Mouse (Mus musculus) intestine, embryonic 15.5 days (tissue): Measurements from ENCODE around the gene Btrc. TPM values are rescaled to one million over a fixed set of nuclear protein-coding genes. Genes with fewer than 3 reads are reported as not detected.
"Not testable (repeated sequence)": the region's sequence is repeated elsewhere in the genome, so short reads cannot be mapped to it uniquely, and the experiment has no call there.

Experiments
- ATAC-seq: fragments of 200-750 bp; cut with Nextera tagmentation; 2 replicates; pipeline ENCODE4 v1.8.0; 2017; ENCODE audit warnings: moderate TSS enrichment, moderate library complexity
- H3K27ac ChIP-seq: fragments of 300-500 bp; sonication (generic); 2 replicates; pipeline ENCODE4 v1.5.1; 2015; ENCODE audit warnings: mild to moderate bottlenecking, inconsistent platforms
- H3K27me3 ChIP-seq: fragments of 300-500 bp; sonication (generic); replicated peaks from 2 replicates; pipeline ENCODE4 v1.6.1; 2015; ENCODE audit warnings: inconsistent platforms
- H3K36me3 ChIP-seq: fragments of 300-500 bp; sonication (generic); 2 replicates; pipeline ENCODE4 v1.6.1; 2015; ENCODE audit warnings: inconsistent platforms
- H3K4me1 ChIP-seq: fragments of 300-500 bp; sonication (generic); replicated peaks from 2 replicates; pipeline ENCODE4 v1.6.1; 2015; ENCODE audit warnings: inconsistent platforms
- H3K4me2 ChIP-seq: fragments of 300-500 bp; sonication (generic); replicated peaks from 2 replicates; pipeline ENCODE4 v1.6.1; 2015; ENCODE audit warnings: mild to moderate bottlenecking, inconsistent platforms
- H3K4me3 ChIP-seq: fragments of 300-500 bp; sonication (generic); replicated peaks from 2 replicates; pipeline ENCODE4 v1.5.1; 2015; ENCODE audit warnings: inconsistent platforms
- H3K9ac ChIP-seq: fragments of 300-500 bp; sonication (generic); 2 replicates; pipeline ENCODE4 v1.6.1; 2015; ENCODE audit warnings: inconsistent platforms
- H3K9me3 ChIP-seq: fragments of 300-500 bp; sonication (generic); 2 replicates; pipeline ENCODE4 v1.6.1; 2016; ENCODE audit warnings: inconsistent platforms
- WGBS: fragments of 180-500 bp; shearing (Covaris S2); methylation state at CpG from one replicate; pipeline ENCODE4 v1.1.7; 2015; 5-methylcytosine and 5-hydroxymethylcytosine counted together
- polyA plus RNA-seq: library from polyadenylated mRNA; unstranded; fragments of >200 nt; fragmentation: Nextera tagmentation; extraction: Ambion mirVana; gene quantifications from 2 replicates; pipeline ENCODE4 v1.2.1, GENCODE M21; 2015

Btrc gene
- 31.8 and 32.7 TPM in 2 replicates for polyA plus RNA-seq

DNA sequence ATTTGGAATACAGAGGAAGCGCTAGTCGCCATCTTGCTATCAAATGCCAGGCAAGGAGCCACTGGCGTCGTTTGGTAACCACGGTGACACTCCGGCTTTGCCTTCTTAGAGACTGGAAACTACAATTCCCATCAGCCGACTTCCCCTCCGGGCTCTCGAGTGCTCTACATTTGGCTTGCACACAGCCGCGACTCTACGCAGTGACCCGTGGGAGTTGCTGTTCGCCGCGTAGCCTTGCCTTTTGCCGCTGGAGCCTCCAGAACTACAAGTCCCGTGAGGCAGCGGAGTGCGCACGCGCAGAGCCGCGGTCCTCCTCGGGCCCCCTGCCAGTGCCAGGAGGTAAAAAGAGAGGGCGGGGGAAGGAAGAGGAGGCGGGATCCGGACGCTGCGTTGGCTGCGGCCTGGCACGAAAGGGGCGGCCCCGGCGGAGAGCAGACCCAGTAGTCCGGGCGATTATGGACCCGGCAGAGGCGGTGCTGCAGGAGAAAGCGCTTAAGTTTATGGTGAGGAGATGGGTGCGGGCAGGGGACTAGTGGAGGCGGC is at the start of gene Btrc:
Btrc (plus strand) TSS at position 351 of the 543 bp plus-strand sequence.
- peak within 1 kb of the TSS; percentile 83 for H3K27ac ChIP-seq
- peaks cover 8% of the 10 kb centered on the region; the same call in 1 of the 2 replicates for H3K4me1 ChIP-seq
- WGBS: under 1% methylated on average over 42 of the region's 42 CpGs
- peak within 1 kb of the TSS; percentile 70 for H3K4me3 ChIP-seq
- H3K9me3 ChIP-seq: no peaks in the 10 kb centered on the region
- H3K36me3 ChIP-seq: no peaks in the 10 kb centered on the region
- ATAC-seq: peak; percentile 99
- no peaks in the 10 kb centered on the region for H3K27me3 ChIP-seq
- H3K9ac ChIP-seq: peak within 1 kb of the TSS; percentile 71
- peak within 1 kb of the TSS; percentile 64 for H3K4me2 ChIP-seq

GRCm38 (mm10) chr19:45317473-45317882 is 46.1 kb upstream of the Btrc start:
- Histone ChIP-seq H3K9ac (no peak overlapping the region), H3K9me3 (no peaks in the 10 kb centered on the region), H3K36me3 (no peaks in the 10 kb centered on the region), H3K4me2 (peak overlapping the region; percentile 31; the same call in 1 of the 2 replicates), H3K27me3 (no peaks in the 10 kb centered on the region), H3K27ac (no peak overlapping the region), H3K4me1 (peaks cover 10% of the 10 kb centered on the region), H3K4me3 (no peak overlapping the region)
- ATAC-seq: peak; percentile 34; the same call in 1 of the 2 replicates
- WGBS: 13% methylated on average over 13 of the region's 13 CpGs

DNA sequence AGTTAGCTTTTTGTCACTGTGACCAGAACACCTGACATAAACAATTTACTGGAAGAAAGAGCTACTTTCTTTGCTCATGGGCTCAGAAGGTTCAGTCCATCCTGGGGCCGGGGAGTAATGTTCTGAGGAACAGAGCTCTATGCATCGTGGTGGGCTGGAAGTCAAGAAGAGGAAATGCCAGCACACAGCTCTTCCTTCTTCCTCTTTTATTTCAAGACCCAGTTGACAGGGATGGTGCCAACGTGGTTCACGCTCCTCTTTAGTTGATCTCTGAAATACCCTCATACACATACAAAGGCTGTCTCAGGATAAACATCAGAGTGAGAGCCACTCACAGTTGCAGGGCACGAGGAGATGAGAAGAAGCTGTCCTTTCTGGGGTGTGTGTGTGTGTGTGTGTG is 42.5 kb upstream of the Btrc start:
- 63% methylated on average over 5 of the region's 5 CpGs for WGBS
- ATAC-seq: no peak
- Histone ChIP-seq H3K4me1 (peaks cover 3% of the 10 kb centered on the region), H3K4me2 (no peak overlapping the region), H3K9me3 (no peaks in the 10 kb centered on the region), H3K27ac (no peak overlapping the region), H3K27me3 (no peaks in the 10 kb centered on the region), H3K9ac (no peak overlapping the region), H3K4me3 (no peak overlapping the region), H3K36me3 (no peaks in the 10 kb centered on the region)

- Histone ChIP-seq H3K4me2 (no peak overlapping the region), H3K9me3 (no peaks in the 10 kb centered on the region), H3K9ac (no peak overlapping the region), H3K27me3 (peaks cover 6% of the 10 kb centered on the region; the same call in 1 of the 2 replicates), H3K4me1 (no peaks in the 10 kb centered on the region), H3K4me3 (no peak overlapping the region), H3K27ac (no peak overlapping the region), H3K36me3 (no peaks in the 10 kb centered on the region)
- 63% methylated on average over 3 of the region's 3 CpGs for WGBS
- ATAC-seq: no peak
These were observed 34.5 kb upstream of the Btrc start for GRCm38 (mm10) chr19:45329039-45329438.

GRCm38 (mm10) chr19:45329748-45330298 is 33.7 kb upstream of the Btrc start:
- H3K4me2 ChIP-seq: peak overlapping the region; percentile 11; the same call in 1 of the 2 replicates
- 16% methylated on average over 24 of the region's 24 CpGs for WGBS

DNA sequence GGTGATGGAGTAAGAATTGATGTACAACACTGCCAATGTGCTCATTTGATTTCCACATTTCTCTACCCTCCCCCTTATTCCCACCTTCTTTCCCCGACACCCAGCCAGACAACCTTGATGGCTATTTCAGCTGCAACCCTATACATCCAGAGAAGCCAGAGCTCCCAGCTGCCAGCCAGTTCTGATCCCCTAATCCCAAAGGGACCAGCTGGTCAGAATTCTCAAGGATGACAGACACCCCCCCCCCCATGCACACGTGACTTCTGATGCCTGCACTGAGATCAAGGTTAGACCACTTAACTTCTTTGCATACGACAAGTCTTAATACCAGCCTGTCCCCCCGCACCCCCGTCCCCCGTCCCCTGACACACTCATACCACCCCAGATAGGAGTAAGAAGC is 26.8 kb upstream of the Btrc start:
- WGBS: 70% methylated on average over 6 of the region's 6 CpGs
- Histone ChIP-seq H3K27ac (no peak overlapping the region), H3K36me3 (no peaks in the 10 kb centered on the region), H3K4me2 (no peak overlapping the region), H3K4me3 (no peak overlapping the region), H3K9me3 (no peaks in the 10 kb centered on the region), H3K4me1 (no peaks in the 10 kb centered on the region; the same call in 1 of the 2 replicates), H3K9ac (no peak overlapping the region), H3K27me3 (no peaks in the 10 kb centered on the region)
- no peak for ATAC-seq

More at GRCm38 (mm10) chr19:45329748-45330298, 33.7 kb upstream of the Btrc start:
- H3K4me1 ChIP-seq: no peaks in the 10 kb centered on the region
- H3K4me3 ChIP-seq: no peak overlapping the region
- no peak overlapping the region for H3K27ac ChIP-seq
- H3K36me3 ChIP-seq: no peaks in the 10 kb centered on the region
- H3K27me3 ChIP-seq: peaks cover 6% of the 10 kb centered on the region; the same call in 1 of the 2 replicates
- no peak overlapping the region for H3K9ac ChIP-seq
- no peaks in the 10 kb centered on the region for H3K9me3 ChIP-seq
- no peak for ATAC-seq

DNA sequence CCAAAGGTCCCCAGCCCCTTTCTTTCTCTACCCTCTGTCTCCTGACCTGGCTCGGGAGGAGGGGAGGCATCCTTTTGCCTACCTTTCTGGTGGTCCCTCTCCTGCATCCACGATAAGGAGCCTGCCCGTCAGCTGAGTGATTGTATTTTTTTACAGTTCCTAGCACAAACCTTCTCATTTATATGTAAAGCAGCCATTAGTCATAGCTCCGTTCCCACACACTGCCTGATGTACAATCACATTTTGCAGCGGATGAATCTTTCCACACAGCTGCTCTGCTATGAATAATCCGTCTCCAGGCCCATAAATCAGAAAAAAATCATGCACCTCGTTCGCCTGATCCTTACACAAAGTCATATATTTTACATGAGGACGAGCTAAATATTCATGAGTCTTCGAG is 25.4 kb upstream of the Btrc start:
- no peaks in the 10 kb centered on the region for H3K9me3 ChIP-seq
- ATAC-seq: no peak
- H3K27me3 ChIP-seq: no peaks in the 10 kb centered on the region
- no peak overlapping the region for H3K4me2 ChIP-seq
- H3K36me3 ChIP-seq: no peaks in the 10 kb centered on the region
- no peak overlapping the region for H3K9ac ChIP-seq
- WGBS: 44% methylated on average over 10 of the region's 10 CpGs
- no peak overlapping the region for H3K4me3 ChIP-seq
- no peaks in the 10 kb centered on the region; the same call in 1 of the 2 replicates for H3K4me1 ChIP-seq
- no peak overlapping the region for H3K27ac ChIP-seq

DNA sequence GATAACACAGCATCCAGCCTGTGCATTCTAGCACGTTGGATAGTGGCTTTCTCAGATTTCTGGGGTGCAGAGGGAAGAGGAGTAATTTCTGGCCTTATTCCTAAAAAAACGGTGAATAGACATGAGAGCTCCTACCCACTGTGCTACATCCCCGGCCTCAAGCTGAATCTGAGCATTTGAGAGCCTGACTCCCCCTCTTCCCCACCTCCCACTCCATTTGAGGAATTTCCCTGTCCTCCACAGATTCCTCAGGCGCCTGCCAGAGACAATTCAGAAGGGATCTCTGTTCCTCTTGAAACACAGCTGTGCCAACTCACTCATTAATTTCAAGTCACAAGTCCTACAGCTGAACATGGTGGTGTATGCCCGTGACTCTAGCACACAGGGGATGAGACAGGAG is 19.6 kb upstream of the Btrc start:
- 55% methylated on average over 5 of the region's 5 CpGs for WGBS
- H3K9me3 ChIP-seq: no peaks in the 10 kb centered on the region
- H3K4me1 ChIP-seq: no peaks in the 10 kb centered on the region
- no peak for ATAC-seq
- no peaks in the 10 kb centered on the region for H3K27me3 ChIP-seq
- H3K27ac ChIP-seq: no peak overlapping the region
- no peak overlapping the region for H3K9ac ChIP-seq
- H3K36me3 ChIP-seq: no peaks in the 10 kb centered on the region
- no peak overlapping the region for H3K4me3 ChIP-seq
- no peak overlapping the region for H3K4me2 ChIP-seq

- Histone ChIP-seq H3K4me2 (no peak overlapping the region), H3K27me3 (no peaks in the 10 kb centered on the region), H3K36me3 (no peaks in the 10 kb centered on the region), H3K9me3 (no peaks in the 10 kb centered on the region), H3K27ac (no peak overlapping the region), H3K4me3 (no peak overlapping the region), H3K4me1 (no peaks in the 10 kb centered on the region), H3K9ac (no peak overlapping the region)
- ATAC-seq: no peak
- 37% methylated on average over 4 of the region's 4 CpGs for WGBS
These were observed 15.3 kb upstream of the Btrc start for GRCm38 (mm10) chr19:45348188-45348587.

DNA sequence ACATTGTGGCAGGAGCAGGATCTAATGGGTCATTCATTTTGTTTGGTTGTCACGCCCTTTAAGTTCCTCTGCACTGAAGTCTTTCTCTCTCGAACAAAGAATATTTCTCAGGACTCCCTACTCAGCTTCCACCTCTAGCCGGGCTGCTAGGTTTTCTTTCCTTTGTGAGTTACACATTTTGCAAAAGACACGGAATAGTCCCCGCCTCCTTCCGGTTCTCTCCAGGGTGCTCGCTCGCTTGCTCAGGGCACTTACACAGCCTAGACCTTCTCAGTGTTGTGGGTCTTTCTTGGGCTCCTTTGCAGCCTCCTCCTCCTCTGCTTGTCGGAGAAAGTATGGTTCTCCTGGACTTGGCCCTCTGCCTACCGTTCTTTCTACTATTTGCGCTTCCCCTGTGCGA is 13.1 kb upstream of the Btrc start:
- no peak overlapping the region for H3K4me3 ChIP-seq
- H3K27me3 ChIP-seq: no peaks in the 10 kb centered on the region
- no peak overlapping the region for H3K27ac ChIP-seq
- 64% methylated on average over 12 of the region's 12 CpGs for WGBS
- no peak overlapping the region for H3K4me2 ChIP-seq
- no peaks in the 10 kb centered on the region for H3K9me3 ChIP-seq
- no peak overlapping the region for H3K9ac ChIP-seq
- H3K4me1 ChIP-seq: no peaks in the 10 kb centered on the region
- H3K36me3 ChIP-seq: no peaks in the 10 kb centered on the region
- no peak for ATAC-seq

- 94% methylated on average over 7 of the region's 7 CpGs for WGBS
- H3K4me2 ChIP-seq, H3K4me1 ChIP-seq, H3K9me3 ChIP-seq, H3K27me3 ChIP-seq, H3K27ac ChIP-seq, H3K4me3 ChIP-seq, ATAC-seq, H3K9ac ChIP-seq, H3K36me3 ChIP-seq: not testable (repeated sequence)
These were observed 10.8 kb upstream of the Btrc start for GRCm38 (mm10) chr19:45352706-45353105.

GRCm38 (mm10) chr19:45355678-45356077 is 7.9 kb upstream of the Btrc start:
- Histone ChIP-seq H3K9me3 (no peaks in the 10 kb centered on the region), H3K4me3 (no peak overlapping the region), H3K27ac (no peak overlapping the region), H3K27me3 (no peaks in the 10 kb centered on the region), H3K4me2 (no peak overlapping the region), H3K36me3 (no peaks in the 10 kb centered on the region), H3K9ac (no peak overlapping the region), H3K4me1 (no peaks in the 10 kb centered on the region)
- 78% methylated on average over 6 of the region's 6 CpGs for WGBS
- ATAC-seq: no peak

DNA sequence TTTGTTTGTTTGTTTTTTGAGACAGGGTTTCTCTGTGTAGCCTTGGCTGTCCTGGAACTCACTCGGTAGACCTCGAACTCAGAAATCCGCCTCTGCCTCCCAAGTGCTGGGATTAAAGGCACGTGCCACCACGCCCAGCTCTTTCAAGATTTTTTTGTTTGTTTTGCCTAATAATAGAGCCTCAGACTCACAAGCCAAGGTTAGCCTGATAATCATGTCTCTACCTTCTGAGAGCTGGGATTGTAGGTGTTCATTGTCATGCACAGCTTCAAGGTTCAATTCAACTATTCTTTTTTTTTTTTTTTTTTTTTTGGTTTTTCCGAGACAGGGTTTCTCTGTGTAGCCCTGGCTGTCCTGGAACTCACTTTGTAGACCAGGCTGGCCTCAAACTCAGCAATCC is 6.7 kb upstream of the Btrc start:
- not testable (repeated sequence) for H3K36me3 ChIP-seq
- WGBS: 67% methylated on average over 6 of the region's 6 CpGs

More for the DNA sequence above, 6.7 kb upstream of the Btrc start:
- H3K27me3 ChIP-seq, H3K27ac ChIP-seq, H3K4me1 ChIP-seq, H3K9ac ChIP-seq, H3K4me2 ChIP-seq, H3K4me3 ChIP-seq, ATAC-seq, H3K9me3 ChIP-seq: not testable (repeated sequence)
